Mouse (Mus musculus) adrenal gland, postnatal 4 days (tissue): ENCODE measurements around the gene Stat6. TPM values are rescaled to one million over a fixed set of nuclear protein-coding genes. Genes with fewer than 3 reads are reported as not detected.

Experiments
- DNase-seq, 2 experiments: peaks; one replicate each; pipeline ENCODE4 v3.0.0; 2021 to 2022; ENCODE audit warnings: low spot score in 2 of 2, mixed read lengths in 2 of 2
- long read RNA-seq, 2 experiments: library from polyadenylated mRNA; stranded (forward); transcript quantifications; one replicate each; pipeline ENCODE4 v2.0.0; 2021
- total RNA-seq, 2 experiments: library from RNA; stranded (reverse); gene quantifications; 2 replicates each; pipeline ENCODE4 v1.2.3; 2021

The Stat6 gene
- total RNA-seq, result 10 to 100 TPM; 72.7 to 78.0 TPM
- long read RNA-seq, experiment 1, transcript Stat6-201 (22 exons, 3,775 nt), result major isoform, 33 of 44 reads
- long read RNA-seq, experiment 1, partial matches to known transcripts, result 6 of 44 reads
- long read RNA-seq, experiment 1, other reads (novel, unspliced or antisense), result 5 of 44 reads
- long read RNA-seq, experiment 2, transcript Stat6-201 (22 exons, 3,775 nt), result major isoform, 50 of 79 reads
- long read RNA-seq, experiment 2, partial matches to known transcripts, result 21 of 79 reads
- long read RNA-seq, experiment 2, other reads (novel, unspliced or antisense), result 8 of 79 reads

GRCm38 (mm10) chr10:127642772-127643552 lies at the start of gene Stat6:
Gene Stat6, plus strand, starts transcription at chr10:127642986.
- peak in 1 of 2 experiments; percentile 68 for DNase-seq

- no peak for DNase-seq
Observed at GRCm38 (mm10) chr10:127594405-127594804, 48.4 kb upstream of the Stat6 start.

GRCm38 (mm10) chr10:127594930-127595715 lies 47.7 kb upstream of the Stat6 start:
- no peak for DNase-seq

GRCm38 (mm10) chr10:127596321-127596941 lies 46.4 kb upstream of the Stat6 start:
- no peak for DNase-seq

GRCm38 (mm10) chr10:127597311-127597901 lies 45.4 kb upstream of the Stat6 start:
- DNase-seq, result no peak

GRCm38 (mm10) chr10:127598607-127599006 lies 44.2 kb upstream of the Stat6 start:
- DNase-seq, result no peak

GRCm38 (mm10) chr10:127599252-127599651 lies 43.5 kb upstream of the Stat6 start:
- no peak for DNase-seq

GRCm38 (mm10) chr10:127599779-127600541 lies 42.8 kb upstream of the Stat6 start:
- DNase-seq, result peak in 1 of 2 experiments; percentile 56

- no peak for DNase-seq
Observed at GRCm38 (mm10) chr10:127602194-127602593, 40.6 kb upstream of the Stat6 start.

GRCm38 (mm10) chr10:127603437-127604371 lies 39.1 kb upstream of the Stat6 start:
- no peak for DNase-seq

- DNase-seq, result no peak
Observed at GRCm38 (mm10) chr10:127604465-127605250, 38.1 kb upstream of the Stat6 start.

GRCm38 (mm10) chr10:127605251-127605547 lies 37.6 kb upstream of the Stat6 start:
- no peak for DNase-seq

- DNase-seq, result no peak
Observed at GRCm38 (mm10) chr10:127605756-127606155, 37.0 kb upstream of the Stat6 start.

- no peak for DNase-seq
Observed at GRCm38 (mm10) chr10:127607059-127607458, 35.7 kb upstream of the Stat6 start.

GRCm38 (mm10) chr10:127609415-127610065 lies 33.2 kb upstream of the Stat6 start:
- no peak for DNase-seq

GRCm38 (mm10) chr10:127610066-127610415 lies 32.7 kb upstream of the Stat6 start:
- DNase-seq, result no peak

- no peak for DNase-seq
Observed at GRCm38 (mm10) chr10:127612079-127612775, 30.6 kb upstream of the Stat6 start.
